ENCODE assay signal across 11 mouse cellular contexts in genomic region chr2:119311544-119311943, GRCm38 (mm10). TPM values are rescaled to one million over a fixed set of nuclear protein-coding genes. Genes with fewer than 3 reads are reported as not detected.
DNase-seq lines count a peak whose midpoint lies in the region; ATAC-seq lines count a peak whose summit lies in the region.
"Had no signal": no experiment of that assay in that cellular context is flagged by ENCODE, and none has a peak within 500 bp of the region (broad histone marks: within the 10 kb centered on the region; RNA-seq: fewer than 3 reads in every experiment).

No protein-coding gene starts in this region.

- H3K36me3 ChIP-seq in embryonic facial prominence, embryonic 10.5 days (replicated peaks): no peaks in the 10 kb centered on the region
- no peaks in the 10 kb centered on the region for H3K36me3 ChIP-seq in liver, embryonic 15.5 days (replicated peaks)

- H3K4me2 ChIP-seq in liver, embryonic 15.5 days: no peak overlapping the region

- 40% methylated on average over 12 of the region's 12 CpGs for WGBS in embryonic facial prominence, embryonic 10.5 days
- 48% methylated on average over 12 of the region's 12 CpGs for WGBS in liver, embryonic 15.5 days (ENCODE audit: insufficient replicate concordance)

- H3K27me3 ChIP-seq in embryonic facial prominence, embryonic 10.5 days (replicated peaks; ENCODE audit: low read depth, poor library complexity, severe bottlenecking): peaks cover 42% of the 10 kb centered on the region
- peaks cover 3% of the 10 kb centered on the region; the same call in 1 of the 2 replicates for H3K27me3 ChIP-seq in liver, embryonic 15.5 days

- DNase-seq in adrenal gland, postnatal 25 days: peak; percentile 46
- no peak for DNase-seq in embryonic facial prominence, embryonic 10.5 days (ENCODE audit: low spot score)
- peak; percentile 68 for DNase-seq in kidney, adult 11 months
- no peak for DNase-seq in c-Kit-positive CD71-positive TER-119-positive erythroid progenitor cells, embryonic 14.5 days (ENCODE audit: low spot score)
- no peak for DNase-seq in thymus, postnatal 4 days
- no peak for DNase-seq in right cerebral cortex, postnatal 4 days
- DNase-seq: cerebellum, postnatal 36 days; thymus, postnatal 25 days had no signal

- no peak overlapping the region for H3K4me3 ChIP-seq in embryonic facial prominence, embryonic 10.5 days
- no peak overlapping the region for H3K4me3 ChIP-seq in liver, embryonic 15.5 days (replicated peaks)

- peak overlapping the region; percentile 55 for H3K27ac ChIP-seq in embryonic facial prominence, embryonic 10.5 days (replicated peaks)
- no peak overlapping the region for H3K27ac ChIP-seq in liver, embryonic 15.5 days (replicated peaks)

- peak; percentile 52 for ATAC-seq in liver, embryonic 15.5 days (ENCODE audit: insufficient read depth)
- ATAC-seq: intestine, embryonic 16.5 days had no signal

- H3K9me3 ChIP-seq in embryonic facial prominence, embryonic 10.5 days: peaks cover 3% of the 10 kb centered on the region; the same call in 1 of the 2 replicates
- no peaks in the 10 kb centered on the region for H3K9me3 ChIP-seq in liver, embryonic 15.5 days (replicated peaks)

- no peak overlapping the region for H3K9ac ChIP-seq in liver, embryonic 15.5 days

- peaks cover 48% of the 10 kb centered on the region for H3K4me1 ChIP-seq in embryonic facial prominence, embryonic 10.5 days
- H3K4me1 ChIP-seq in liver, embryonic 15.5 days (replicated peaks): no peaks in the 10 kb centered on the region

RNA-seq across cellular contexts. Expression of gene Dll4, which starts 14.0 kb away (rescaled TPM):
- 8.0 and 12.9 TPM in 2 replicates for total RNA-seq in adrenal gland, postnatal 25 days (2021)
- polyA plus RNA-seq in embryonic facial prominence, embryonic 10.5 days (2016; fragmentation: Nextera tagmentation; extraction: Ambion mirVana): 4.4 and 4.6 TPM in 2 replicates
- 1.9 and 2.1 TPM in 2 replicates for polyA plus RNA-seq in liver, embryonic 15.5 days (2015; fragmentation: Nextera tagmentation; extraction: Ambion mirVana)
- total RNA-seq: neutrophil, adult 5-6 weeks had no signal

RNA-seq across cellular contexts. Expression of gene Vps18, which starts 23.0 kb away (rescaled TPM):
- 18.5 and 21.1 TPM in 2 replicates for total RNA-seq in adrenal gland, postnatal 25 days (2021)
- polyA plus RNA-seq in embryonic facial prominence, embryonic 10.5 days (2016; fragmentation: Nextera tagmentation; extraction: Ambion mirVana): 23.1 and 25.1 TPM in 2 replicates
- 6.3 and 6.4 TPM in 2 replicates for polyA plus RNA-seq in liver, embryonic 15.5 days (2015; fragmentation: Nextera tagmentation; extraction: Ambion mirVana)

RNA-seq across cellular contexts. Expression of gene Chac1, which starts 39.5 kb away (rescaled TPM):
- 5.0 and 10.2 TPM in 2 replicates for total RNA-seq in adrenal gland, postnatal 25 days (2021)
- 0.90 and 1.1 TPM in 2 replicates for polyA plus RNA-seq in embryonic facial prominence, embryonic 10.5 days (2016; fragmentation: Nextera tagmentation; extraction: Ambion mirVana)
- polyA plus RNA-seq in liver, embryonic 15.5 days (2015; fragmentation: Nextera tagmentation; extraction: Ambion mirVana): 2.9 and 3.4 TPM in 2 replicates

RNA-seq across cellular contexts. Expression of gene Rhov, which starts 40.5 kb away (rescaled TPM):
- total RNA-seq in adrenal gland, postnatal 25 days (2021): 0.49 TPM in 1 of 2 replicates, not detected in the other
- 0.74 and 2.5 TPM in 2 replicates for polyA plus RNA-seq in embryonic facial prominence, embryonic 10.5 days (2016; fragmentation: Nextera tagmentation; extraction: Ambion mirVana)
- 0.08 and 0.26 TPM in 2 replicates for polyA plus RNA-seq in liver, embryonic 15.5 days (2015; fragmentation: Nextera tagmentation; extraction: Ambion mirVana)

Comparison
In these comparisons a context has a peak if more than half of its experiments do, and no peak if none do; other contexts are left out.
1. DNase-seq: peak in adrenal gland, postnatal 25 days (single experiment) and kidney, adult 11 months (single experiment); none in embryonic facial prominence, embryonic 10.5 days (single experiment), c-Kit-positive CD71-positive TER-119-positive erythroid progenitor cells, embryonic 14.5 days (single experiment), thymus, postnatal 4 days (single experiment) and right cerebral cortex, postnatal 4 days (single experiment).